Mouse (Mus musculus) R1 (cell line): ENCODE measurements at regions not wholly inside any gene's neighbourhood (a gene's known extent, or its start where the extent isn't known, plus 50 kb on each side); places are given as distances from the start of the nearest gene placed in this dataset.
A peak's percentile ranks its signal among the peaks of the same experiment; 100 is the strongest.

ENCODE experiments used
- DNase-seq: peaks from one replicate; pipeline ENCODE4 v3.0.0-alpha.2; 2018; ENCODE audit warnings: low read depth, low spot score

DNA sequence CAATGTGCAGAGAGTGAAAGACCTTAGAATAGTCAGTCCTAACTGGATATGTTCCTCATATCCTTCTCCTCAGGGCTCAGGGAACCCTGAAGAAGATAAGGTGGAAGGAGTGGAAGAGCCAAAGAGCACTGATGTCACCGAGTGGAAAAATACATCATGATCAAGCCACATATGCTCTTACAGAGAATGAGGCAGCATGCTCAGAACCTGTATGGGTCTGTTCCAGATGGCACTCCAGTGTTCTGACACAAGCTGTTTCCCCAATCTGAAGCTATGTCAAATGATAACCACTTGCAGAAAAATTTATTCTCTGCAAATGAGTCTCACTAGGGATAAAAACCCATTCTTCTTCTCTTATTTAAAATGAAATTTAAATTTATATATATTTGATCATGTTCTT, 572.6 kb upstream of the Robo2 start:
- no peak for DNase-seq

DNA sequence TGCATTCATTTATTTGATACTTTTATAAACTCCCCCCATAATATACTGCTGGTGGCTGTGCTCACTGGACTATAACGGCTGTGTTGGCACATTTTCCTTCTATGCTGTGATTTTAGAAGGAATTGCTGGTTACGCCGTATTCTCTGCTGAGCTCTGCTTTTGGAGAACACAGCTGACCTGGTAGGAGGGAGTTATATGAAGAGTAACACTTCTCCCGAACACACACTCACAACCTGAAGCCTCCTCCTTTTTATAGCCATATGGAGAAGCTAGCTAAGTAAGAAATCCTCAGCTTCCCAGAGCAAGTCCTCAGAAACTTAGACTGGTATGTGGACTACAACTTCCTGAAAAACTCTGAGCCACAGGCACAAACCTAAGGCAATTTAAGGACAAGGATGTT, 554.5 kb upstream of the Robo2 start:
- DNase-seq = no peak

DNA sequence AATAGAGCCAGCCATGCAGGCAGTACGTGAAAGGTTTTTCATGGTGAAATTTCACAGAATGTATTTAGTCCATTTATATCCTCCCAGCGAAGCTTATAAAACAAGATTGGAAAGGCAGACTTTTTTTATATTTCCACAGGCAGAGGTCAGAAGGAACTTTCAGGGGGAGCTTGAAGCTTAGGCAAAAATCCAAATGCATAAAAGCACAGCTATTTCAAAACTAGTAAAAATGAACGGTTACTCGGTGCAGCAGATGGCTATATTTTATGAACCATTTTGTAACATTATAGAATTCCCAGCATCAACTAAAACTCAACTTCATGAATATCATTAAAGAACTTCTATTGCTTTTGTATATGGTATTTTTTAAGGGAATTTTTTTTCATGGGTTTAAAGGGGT, 518.1 kb upstream of the Robo2 start:
- no peak for DNase-seq

DNA sequence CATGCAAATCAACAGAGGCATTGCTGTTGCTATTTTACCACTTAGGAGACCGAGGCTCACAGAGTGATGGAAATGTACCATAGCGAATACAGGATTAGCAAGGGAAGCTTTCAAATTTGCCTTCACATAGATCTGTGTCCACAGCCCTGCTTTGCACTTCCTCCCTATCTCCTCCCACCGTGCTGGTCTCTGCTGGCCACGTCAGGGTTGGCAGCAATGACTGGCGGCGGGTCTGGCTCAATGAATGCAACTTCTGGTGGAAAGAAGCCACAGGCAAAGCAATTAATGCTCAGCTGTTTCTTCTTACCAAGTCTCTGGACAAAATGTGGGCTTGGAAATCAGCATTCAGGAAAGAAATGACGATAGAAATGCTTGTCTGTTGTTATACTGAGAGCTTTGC, 489.2 kb upstream of the Robo2 start:
- DNase-seq = no peak

DNA sequence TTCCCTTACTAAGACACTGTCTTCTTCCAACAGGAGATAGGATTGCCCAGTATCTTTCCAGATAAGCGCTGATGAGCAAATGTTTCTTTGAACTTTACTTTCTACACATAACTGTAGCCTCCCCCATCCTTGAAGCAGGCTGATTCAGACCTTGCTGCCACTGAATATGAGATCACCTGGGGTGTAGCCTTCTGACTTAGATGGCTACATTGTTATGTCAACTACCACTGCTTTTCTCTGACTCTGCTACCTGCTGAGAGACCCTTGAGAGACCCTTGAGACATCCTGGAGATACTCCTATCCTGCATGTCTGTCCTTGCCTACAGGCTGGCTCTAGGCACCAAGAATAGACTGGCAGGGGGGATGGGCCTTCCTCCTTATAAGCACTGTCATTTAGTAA, 476.1 kb upstream of the Robo2 start:
- DNase-seq = peak; percentile 68

DNA sequence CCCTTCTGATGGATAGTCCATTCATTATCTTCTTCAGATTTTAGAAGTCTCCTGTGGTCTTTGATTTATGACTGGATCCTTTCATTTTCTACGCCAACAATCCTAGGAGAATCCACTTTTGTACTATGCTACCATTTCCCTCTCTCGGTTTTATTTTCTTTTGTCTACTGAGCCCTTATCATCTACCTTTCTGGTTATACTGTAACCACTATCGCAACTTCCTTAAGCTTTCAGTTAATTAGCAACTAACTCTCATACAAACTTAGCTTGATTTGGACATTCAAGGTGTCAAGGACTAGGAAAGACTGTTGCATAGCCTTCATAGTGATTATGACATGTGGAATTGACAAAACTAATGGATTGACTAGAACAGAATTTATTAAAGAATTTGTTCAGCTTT, 467.0 kb upstream of the Robo2 start:
- no peak for DNase-seq

DNA sequence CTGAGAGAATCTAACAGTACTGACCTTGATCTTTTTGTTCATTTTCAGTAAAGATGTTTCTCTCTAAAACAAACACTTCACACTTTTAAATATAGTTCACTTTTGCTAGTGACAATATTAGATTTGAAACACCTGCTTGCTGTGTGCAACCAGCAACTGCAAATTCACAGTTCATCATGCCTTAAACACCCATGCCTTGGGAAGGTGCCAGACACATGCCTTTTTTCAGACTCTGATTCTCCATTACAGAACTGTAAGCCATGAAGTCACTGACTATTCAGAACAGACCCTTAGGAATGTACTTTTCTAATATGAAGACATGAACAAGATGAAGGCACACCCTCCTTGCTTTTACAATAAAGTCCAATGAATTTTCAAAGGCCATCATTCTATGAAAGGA, 462.1 kb upstream of the Robo2 start:
- DNase-seq = no peak

DNA sequence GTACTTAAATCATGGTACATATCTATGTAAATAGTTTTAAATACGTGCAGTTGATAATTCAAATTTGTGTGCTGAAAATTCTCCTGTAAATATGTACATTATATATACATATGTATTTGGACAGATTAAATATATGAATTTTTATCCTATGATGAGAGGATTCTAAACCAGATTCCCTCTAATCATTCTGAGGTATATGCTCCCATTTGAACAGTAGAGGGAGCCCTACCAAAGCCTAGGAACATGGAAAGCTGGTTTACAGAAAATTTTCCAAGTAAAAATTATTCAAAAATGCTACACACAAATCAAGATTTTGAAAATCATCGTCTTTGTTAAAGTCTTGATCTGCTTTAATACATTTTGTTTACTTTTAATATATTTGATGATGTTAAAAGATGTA, 446.1 kb upstream of the Robo2 start:
- DNase-seq = peak; percentile 5

DNA sequence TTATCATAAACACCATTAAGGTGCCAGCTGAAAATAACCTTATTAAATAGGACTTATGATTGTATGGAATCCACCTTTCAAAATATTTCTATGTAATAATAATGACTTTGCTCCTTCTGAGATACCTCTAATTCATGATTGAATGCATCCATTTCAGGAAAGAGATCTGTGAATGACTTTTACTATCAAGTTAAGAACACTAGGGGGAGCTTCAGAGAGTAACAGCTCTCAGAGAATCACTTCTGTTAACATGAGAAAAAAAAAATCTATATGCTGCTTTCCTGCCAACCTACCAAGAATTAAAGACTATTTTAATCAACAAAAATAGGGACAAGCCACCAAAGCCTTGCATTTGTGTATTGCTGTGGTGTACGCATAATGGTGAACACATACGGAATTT, 428.4 kb upstream of the Robo2 start:
- DNase-seq = peak; percentile 10

DNA sequence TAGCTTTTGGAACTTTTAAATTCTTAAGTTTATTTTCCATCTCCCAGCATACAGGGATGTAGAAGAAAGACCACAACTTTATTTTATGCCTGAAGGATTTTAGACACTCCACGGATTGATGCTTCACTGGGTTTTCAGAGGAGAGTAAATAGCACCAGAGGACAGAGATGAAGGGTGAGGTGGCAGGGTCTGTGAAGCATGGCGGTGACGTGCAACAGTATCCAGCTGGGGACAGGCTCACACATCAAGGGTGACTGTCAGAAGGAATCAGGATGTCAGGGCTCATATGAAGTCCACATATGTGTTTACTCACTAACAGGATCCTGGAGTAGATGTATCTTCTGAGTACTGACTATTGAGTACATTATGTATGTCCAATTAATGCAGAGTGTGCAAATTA, 402.8 kb upstream of the Robo2 start:
- DNase-seq = no peak

DNA sequence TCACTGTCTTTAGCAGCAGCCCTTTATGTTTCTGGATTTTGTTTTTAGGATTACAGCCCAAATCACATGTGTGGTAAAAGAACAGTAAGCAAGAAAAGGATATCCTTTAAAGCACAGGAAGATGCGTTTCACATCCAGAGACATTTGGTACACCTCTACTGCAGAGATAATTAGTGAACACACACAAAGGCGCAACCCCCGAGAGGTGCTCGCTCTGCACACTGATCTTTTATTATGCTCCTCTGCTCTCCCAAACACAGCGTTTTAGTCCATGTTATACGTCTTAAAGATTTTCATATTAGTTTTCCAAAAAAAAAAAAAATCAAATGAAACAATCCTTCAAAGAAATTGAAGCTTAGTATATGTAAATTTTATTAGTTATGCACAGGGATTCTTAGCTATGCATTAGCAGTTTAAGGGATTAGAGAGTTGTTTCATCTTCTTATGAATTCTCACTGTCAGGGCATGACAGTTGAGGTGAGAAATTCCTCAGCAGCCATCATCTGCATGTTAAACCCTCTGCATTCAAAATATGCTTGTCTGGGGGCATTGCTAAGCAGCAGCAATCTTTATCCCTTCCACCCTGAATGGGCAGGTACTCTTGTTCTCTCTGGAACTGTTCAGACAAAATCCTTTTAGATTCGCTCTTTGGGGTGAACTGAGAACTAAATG, 397.7 kb upstream of the Robo2 start:
- DNase-seq = no peak

DNA sequence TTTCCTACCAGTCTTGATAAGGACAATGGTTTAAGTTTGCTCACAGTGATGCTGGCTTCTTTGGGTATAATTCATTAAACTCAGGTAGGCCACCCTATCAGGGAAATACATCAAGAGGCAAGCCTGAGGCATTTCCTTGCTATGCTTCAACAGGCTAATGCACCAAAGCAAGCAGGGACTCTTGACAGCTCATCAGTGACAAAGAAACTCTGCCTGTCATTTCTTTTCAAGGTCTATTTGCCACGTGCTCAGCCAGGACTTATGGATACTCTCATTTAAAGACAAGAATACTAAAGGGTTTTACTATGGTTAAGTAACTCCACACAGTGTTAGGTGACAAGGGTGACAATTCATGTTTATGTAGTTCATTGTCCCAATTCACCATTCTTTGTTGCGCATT, 395.1 kb upstream of the Robo2 start:
- DNase-seq = no peak

DNA sequence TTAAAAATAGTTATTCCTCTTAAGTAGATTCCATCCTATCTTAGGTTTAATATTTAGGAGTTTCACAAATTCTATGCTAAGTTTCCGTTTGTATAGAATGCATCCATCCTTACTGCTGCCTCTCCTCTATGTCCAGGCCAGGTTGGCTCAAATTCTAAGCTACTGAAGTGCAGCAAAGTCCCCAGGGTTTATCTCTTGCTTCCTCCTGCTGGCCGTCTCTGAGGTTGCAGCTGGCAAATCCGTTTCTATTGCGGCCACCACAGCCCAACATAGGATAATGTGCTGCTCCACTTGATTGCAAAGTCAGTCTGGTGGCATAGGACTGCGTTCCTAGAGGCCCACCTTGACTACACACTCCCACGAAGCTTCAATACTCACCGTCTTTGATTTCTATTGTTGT, 389.7 kb upstream of the Robo2 start:
- DNase-seq = peak; percentile 33

DNA sequence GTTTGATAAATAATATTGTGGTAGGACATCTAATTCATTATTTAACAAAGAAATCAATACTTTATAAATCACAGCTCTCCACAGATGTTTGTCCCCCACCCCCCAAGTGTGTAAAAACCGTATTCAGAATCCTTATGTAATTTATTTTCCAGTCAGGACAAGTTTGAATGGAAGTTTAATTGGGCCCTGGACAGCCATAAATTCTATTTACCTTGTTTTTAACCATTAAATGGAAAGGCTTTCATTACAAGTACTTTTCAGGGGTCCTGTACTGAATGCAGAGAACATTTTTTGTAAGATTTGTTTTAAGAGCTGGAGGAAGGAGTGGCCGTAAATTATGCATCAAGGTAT, 384.7 kb upstream of the Robo2 start:
- no peak for DNase-seq

DNA sequence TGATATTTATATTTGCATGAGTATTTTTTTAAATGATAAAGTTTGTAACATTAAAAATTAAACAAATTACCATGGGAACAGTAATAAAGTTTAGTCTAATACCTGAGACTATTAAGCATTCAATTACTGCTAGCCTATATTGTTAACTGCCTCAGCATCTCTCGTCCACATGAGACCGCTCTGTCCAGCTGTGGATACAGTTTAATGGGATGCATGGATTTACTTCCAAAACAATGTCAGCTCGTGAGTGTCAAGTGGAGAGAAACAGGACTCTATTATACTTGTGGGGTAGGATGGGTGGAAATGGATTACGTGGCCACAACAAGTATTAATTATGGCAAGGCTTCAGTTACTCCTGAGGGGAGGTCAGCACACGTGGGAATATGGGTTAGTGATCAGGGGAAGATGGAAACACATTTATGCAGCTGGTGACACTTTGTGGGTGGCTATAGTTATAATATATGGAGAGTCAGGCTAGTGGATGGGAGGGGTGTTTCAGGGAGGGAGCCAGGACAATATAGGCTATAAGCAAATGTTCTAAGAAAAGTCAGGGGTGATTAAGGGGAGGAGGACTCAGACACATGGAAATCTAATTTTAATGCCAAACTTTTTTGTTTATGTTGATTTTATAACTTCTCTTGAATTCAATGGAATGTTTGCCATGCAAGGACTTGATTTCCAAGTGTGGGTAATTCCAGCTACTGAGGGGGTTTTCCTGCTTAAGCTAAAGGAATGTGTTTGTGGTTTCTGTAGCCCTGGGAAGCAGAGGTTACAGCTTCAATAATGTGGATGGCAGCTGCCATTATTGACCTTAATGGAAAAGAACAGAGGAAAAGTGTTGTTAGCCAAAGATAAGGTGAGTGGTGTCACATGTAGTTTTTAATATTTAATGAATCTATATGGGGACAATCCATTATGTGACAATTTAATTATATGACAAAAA, 384.0 kb upstream of the Robo2 start:
- no peak for DNase-seq

DNA sequence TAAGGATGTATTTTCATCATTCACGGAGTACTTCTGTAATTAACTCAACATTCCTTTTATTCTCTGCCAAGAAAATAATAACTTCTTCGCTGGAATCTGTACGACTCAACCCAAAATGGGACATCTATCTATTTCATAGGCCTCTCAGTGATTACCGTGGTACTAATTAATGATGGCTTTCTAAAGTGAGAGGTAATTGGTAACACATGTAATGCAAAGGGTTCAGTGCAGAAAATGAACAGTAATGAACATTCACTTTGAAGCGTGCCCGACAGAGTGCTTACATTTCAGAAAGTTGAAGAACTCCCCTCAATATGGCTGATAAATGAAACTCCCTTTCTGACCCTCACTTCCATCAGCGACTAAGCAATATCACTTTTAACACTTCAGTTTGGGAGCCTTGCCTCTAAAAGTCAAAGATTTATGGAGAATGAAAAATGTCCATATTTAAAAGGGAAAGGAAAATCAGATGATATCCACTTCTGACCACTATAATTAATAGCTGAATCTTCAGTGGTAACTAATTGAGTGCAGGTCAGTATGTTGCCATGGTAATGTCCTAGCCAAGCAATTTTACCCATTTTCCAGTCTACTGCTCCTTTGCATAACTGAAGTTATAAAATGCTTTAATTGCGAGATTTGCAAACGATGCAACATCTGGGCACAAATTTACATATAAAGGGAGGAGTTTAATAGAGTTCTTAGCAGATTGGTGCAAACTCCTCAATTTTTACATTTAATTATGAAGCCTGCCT, 373.9 kb upstream of the Robo2 start:
- DNase-seq = no peak

DNA sequence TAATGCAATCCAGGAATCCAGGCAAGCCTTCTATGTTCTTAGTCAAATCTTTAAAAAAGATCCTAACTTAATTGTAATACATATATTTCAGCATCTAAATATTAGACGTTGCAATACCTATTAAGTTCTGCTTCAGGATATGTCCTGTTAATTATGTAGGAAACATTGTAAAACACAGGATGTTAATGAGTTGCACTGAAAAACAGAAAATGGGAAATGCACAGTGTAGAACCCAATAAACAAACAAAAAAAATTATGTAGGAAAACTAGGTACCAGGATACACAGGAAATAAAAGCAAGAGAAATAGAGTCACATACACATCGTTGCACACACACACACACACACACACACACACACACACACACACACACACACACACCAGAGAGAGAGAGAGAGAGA, 368.8 kb upstream of the Robo2 start:
- DNase-seq = no peak

DNA sequence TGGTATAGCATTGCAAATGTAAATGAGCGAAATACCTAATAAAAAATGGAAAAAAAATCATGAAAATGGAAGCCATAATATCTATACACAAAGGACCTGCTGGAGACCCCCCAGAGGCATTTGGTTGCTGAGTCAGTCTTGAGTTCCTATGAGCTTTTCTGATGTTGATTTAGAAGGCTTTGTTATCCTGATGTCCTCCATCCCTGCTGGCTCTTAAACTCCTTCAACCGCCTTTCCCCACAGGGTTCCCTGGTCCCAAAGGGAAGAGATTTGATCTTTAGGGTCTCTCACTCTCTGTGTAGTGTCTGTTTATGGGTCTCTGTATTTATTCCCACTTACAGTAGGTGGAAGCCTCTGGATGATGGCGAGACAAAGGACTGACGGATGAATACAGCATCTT, 356.6 kb upstream of the Robo2 start:
- DNase-seq = peak; percentile 78

DNA sequence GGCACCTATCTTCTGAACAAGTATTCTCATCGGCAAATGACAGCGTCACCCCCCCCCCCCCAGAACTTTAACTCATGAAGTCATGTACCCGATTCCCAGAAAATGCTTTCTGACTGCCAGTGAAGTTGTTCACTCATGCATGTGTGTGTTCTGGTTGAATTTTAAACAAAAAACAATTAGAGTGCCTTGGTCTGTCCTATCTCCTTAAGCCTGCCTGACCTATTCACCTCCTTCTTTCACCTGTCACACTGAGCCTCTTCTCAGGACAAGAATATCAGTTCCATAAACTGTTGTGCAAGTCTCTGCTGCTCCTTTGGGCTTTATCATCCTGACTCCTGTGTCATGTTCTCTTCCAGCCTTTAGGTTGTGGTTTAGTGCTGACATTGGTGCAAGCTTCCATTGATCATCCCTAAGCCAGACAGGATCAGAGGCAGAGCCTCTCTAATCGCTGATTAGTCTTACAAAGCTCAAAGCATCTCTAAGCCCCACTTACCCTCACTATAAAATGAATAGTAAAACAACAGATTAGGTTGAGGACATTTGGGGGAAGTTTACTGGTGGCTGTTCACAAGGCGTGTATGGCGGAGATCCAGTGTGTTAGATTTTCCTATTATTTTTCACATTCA, 345.2 kb upstream of the Robo2 start:
- no peak for DNase-seq

DNA sequence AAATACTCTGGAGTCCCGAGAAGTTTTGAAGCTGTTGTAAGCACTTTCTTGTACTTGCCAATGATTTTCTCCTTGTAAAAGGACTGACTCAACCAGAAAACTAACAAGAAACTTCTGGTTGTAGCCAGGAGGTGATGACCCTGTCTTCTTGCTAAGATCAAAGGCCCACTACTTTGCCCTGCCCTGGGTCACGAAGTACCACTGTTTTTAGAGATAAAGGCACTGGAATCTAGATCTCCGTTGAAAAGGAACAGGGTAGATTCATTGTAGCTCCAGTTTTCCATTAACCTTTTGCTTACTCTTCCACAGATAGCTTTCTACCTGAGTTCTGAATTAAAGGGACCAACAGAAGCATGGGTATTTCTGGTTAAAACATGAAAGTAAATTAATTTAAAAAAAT, 339.3 kb upstream of the Robo2 start:
- DNase-seq = no peak

DNA sequence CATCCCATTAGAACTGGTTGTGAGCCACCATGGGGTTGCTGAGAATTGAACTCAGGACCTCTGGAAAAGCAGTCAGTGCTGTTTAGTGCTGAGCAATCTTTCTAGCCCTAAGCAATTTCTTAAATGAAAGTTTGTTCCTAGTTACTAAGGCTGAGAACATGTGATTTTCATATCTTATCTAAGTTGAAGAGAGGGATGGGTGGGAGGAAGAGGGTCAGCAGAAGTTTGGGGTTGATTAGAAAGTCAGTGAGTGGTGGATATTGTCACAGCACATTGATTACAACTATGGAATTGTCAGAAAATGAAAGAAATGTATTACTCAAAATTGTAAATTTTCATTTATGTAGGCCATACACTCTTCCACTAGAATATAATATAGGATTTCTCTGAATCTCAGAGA, 337.4 kb upstream of the Robo2 start:
- DNase-seq = no peak

DNA sequence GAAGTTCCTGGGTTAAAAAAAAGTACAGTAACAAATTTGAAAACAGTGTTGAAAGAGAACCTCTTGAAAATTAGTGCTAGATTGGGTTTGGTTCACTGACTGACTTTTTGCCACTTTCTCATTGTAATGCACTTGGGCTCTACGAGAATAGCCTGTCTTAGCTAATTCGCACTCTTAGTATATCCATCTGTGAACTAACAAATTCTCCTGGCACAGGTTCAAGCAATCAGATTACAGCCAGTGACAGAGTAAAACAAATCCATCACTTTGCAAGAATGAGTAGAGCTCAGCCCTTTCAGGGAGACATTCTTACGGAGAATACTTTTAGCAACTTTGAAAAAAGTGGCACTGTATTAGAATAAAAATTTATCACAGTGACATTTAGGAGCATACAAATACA, 331.9 kb upstream of the Robo2 start:
- no peak for DNase-seq
